Mouse (Mus musculus): ENCODE results near the gene Rgs13.

DNA sequence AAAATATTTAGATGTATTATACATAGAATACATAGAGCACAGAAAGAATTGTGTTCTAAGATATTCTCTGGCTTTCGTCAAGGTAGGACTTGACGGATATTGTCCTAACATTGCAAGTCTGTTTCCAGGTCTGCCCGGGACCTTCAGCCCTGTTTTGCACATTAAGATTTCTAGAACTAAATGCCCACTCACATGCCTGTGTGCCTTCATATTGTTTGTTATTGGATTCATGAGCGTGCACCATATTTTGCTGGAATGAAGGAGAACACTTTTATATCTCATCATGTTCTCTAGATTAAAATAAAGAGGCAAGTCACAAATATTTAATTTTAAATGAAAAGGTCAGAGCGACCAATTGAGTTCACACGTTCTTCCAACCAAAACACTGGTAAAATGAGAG lies 2.4 kb downstream of the Rgs13 start:
- TF ChIP-seq CTCF (IDR thresholded peaks at IDR 0.05; ENCODE audit: low read depth, low read length) (no peak), TAL1 (conservative IDR thresholded peaks at IDR 0.05; ENCODE audit: low read depth, low read length) (no peak), POLR2AphosphoS5 (IDR thresholded peaks at IDR 0.05; ENCODE audit: insufficient replicate concordance, low read depth, low read length) (no peak)

All from G1E (cell line).